Mouse (Mus musculus) cerebellum, postnatal 4 days (tissue): ENCODE measurements around the gene Eif4b.
A peak's percentile ranks its signal among the peaks of the same experiment; 100 is the strongest.

Experiments used
- DNase-seq, 2 experiments: peaks; one replicate each; pipeline ENCODE4 v3.0.0; 2022; ENCODE audit warnings: low spot score in 2 of 2, mixed read lengths in 1 of 2

Eif4b gene

GRCm38 (mm10) chr15:102073559-102074069 lies at the start of gene Eif4b:
Gene Eif4b, plus strand, starts transcription at chr15:102073773.
- DNase-seq: peak; percentile 96 to 99

- no peak for DNase-seq
Observed at GRCm38 (mm10) chr15:102023888-102024287, 49.7 kb upstream of the Eif4b start.

- no peak for DNase-seq
Observed at GRCm38 (mm10) chr15:102025136-102025872, 48.3 kb upstream of the Eif4b start.

GRCm38 (mm10) chr15:102026430-102026829 lies 47.1 kb upstream of the Eif4b start:
- DNase-seq: no peak

- no peak for DNase-seq
Observed at GRCm38 (mm10) chr15:102028040-102028439, 45.5 kb upstream of the Eif4b start, which contains the start of gene Krt18. Gene Krt18, plus strand, starts transcription at chr15:102028180.

- no peak for DNase-seq
Observed at GRCm38 (mm10) chr15:102034121-102035053, 39.2 kb upstream of the Eif4b start.

- DNase-seq: no peak
Observed at GRCm38 (mm10) chr15:102040277-102040676, 33.3 kb upstream of the Eif4b start.

- DNase-seq: no peak
Observed at GRCm38 (mm10) chr15:102041951-102042350, 31.6 kb upstream of the Eif4b start.

- DNase-seq: no peak
Observed at GRCm38 (mm10) chr15:102044745-102045144, 28.8 kb upstream of the Eif4b start.

- no peak for DNase-seq
Observed at GRCm38 (mm10) chr15:102045691-102046090, 27.9 kb upstream of the Eif4b start.

GRCm38 (mm10) chr15:102048006-102048405 lies 25.6 kb upstream of the Eif4b start:
- no peak for DNase-seq

GRCm38 (mm10) chr15:102049871-102050270 lies 23.7 kb upstream of the Eif4b start:
- DNase-seq: no peak

- peak; percentile 52 to 55 for DNase-seq
Observed at GRCm38 (mm10) chr15:102051920-102052683, 21.5 kb upstream of the Eif4b start.

- DNase-seq: no peak
Observed at GRCm38 (mm10) chr15:102056495-102057174, 16.9 kb upstream of the Eif4b start.

- DNase-seq: peak; percentile 95 to 96
Observed at GRCm38 (mm10) chr15:102065661-102066325, 7.8 kb upstream of the Eif4b start.

GRCm38 (mm10) chr15:102070476-102071467 lies 2.8 kb upstream of the Eif4b start:
- DNase-seq: no peak

GRCm38 (mm10) chr15:102072963-102073558 lies 512 bp upstream of the Eif4b start:
- DNase-seq: no peak

- peak; percentile 37 to 70 for DNase-seq
Observed at GRCm38 (mm10) chr15:102074070-102074731, 628 bp downstream of the Eif4b start.
